15 mouse cellular contexts compared by ENCODE assay signal in the genomic region with DNA sequence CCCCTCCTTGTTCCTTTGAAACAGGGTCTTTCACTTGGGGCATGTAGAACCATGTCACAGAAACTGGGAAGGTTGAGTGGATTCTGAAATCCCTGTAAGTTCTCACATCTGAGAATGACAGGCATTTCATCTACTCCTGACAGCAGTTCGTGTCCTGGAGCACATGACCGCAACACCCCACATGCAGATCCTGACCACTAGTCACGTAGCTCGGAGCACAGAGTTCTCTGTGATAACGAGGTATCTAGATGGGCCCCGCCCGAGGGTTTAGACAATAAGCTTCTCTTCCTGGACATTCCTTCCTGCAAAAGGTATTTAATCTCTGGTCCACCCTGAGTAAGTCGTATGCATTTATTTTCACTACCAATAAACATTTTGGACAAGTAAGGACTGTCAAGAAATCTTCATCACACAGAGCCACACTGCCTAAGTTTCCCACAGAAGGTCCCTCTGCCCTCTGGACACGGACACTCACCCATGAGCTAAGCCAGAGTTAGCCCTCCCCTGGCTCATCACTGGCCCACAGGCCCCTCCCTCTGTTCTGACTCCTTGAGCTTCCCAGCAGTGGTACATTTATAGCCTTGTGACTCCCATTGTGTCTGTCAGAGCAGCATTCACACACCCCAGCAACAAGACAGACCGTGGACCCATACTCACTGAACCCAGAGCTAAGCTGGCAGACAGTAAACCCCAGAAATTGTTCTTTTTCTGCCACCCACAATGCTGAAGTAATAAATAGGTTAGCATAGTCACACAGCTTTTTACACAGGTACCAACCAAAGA. TPM values are rescaled to one million over a fixed set of nuclear protein-coding genes. Genes with fewer than 3 reads are reported as not detected.
DNase-seq lines count a peak whose midpoint lies in the region; ATAC-seq and TF ChIP-seq lines count a peak whose summit lies in the region.
"Had no signal": no experiment of that assay in that cellular context is flagged by ENCODE, and none has a peak within 500 bp of the region (broad histone marks: within the 10 kb centered on the region; RNA-seq: fewer than 3 reads in every experiment).

No protein-coding gene starts in this region.

- no peak for TF ChIP-seq EP300 in MEL (IDR thresholded peaks at IDR 0.05; ENCODE audit: low read depth in 1 of 2, low read length in 2 of 2)
- peak; percentile 27; the same call in 1 of the 2 replicates for TF ChIP-seq EP300 in liver, embryonic 14.5 days (IDR thresholded peaks at IDR 0.05; ENCODE audit: low read depth)

- no peak for TF ChIP-seq RAD21 in MEL (IDR thresholded peaks at IDR 0.05; ENCODE audit: low read depth, low read length)

- H3K4me1 ChIP-seq in MEL (ENCODE audit: control insufficient read depth in 1 of 2, insufficient read depth in 2 of 2, low read length in 2 of 2) = peaks cover 2 to 7% of the 10 kb centered on the region in 2 experiments; a peak in 3 of 4 replicates
- peaks cover 25% of the 10 kb centered on the region for H3K4me1 ChIP-seq in heart, embryonic 16.5 days (ENCODE audit: control insufficient read depth, insufficient read depth, low read length)
- peaks cover 0 to 16% of the 10 kb centered on the region in 2 experiments; a peak in 3 of 4 replicates for H3K4me1 ChIP-seq in liver, embryonic 14.5 days (replicated peaks; ENCODE audit: control insufficient read depth in 2 of 2, insufficient read depth in 2 of 2, low read length in 1 of 2)
- H3K4me1 ChIP-seq in forebrain, embryonic 13.5 days = no peaks in the 10 kb centered on the region

- H3K9me3 ChIP-seq in MEL (replicated peaks; ENCODE audit: insufficient read depth, low read length) = no peaks in the 10 kb centered on the region
- H3K9me3 ChIP-seq in heart, embryonic 16.5 days (replicated peaks; ENCODE audit: control insufficient read depth, low read length) = no peaks in the 10 kb centered on the region
- H3K9me3 ChIP-seq in liver, embryonic 14.5 days (ENCODE audit: control insufficient read depth, low read length) = no peaks in the 10 kb centered on the region
- no peaks in the 10 kb centered on the region for H3K9me3 ChIP-seq in forebrain, embryonic 13.5 days (replicated peaks)
- H3K9me3 ChIP-seq: limb, embryonic 10.5 days had no signal

- H3K36me3 ChIP-seq in MEL (ENCODE audit: control insufficient read depth in 1 of 2, insufficient read depth in 2 of 2, low read length in 2 of 2) = peaks cover 0 to 6% of the 10 kb centered on the region in 2 experiments; a peak in 2 of 4 replicates
- no peaks in the 10 kb centered on the region for H3K36me3 ChIP-seq in heart, embryonic 16.5 days (ENCODE audit: control insufficient read depth, insufficient read depth)
- no peaks in the 10 kb centered on the region for H3K36me3 ChIP-seq in liver, embryonic 14.5 days (replicated peaks; ENCODE audit: control insufficient read depth, insufficient read depth, low read depth)
- no peaks in the 10 kb centered on the region for H3K36me3 ChIP-seq in forebrain, embryonic 13.5 days (ENCODE audit: poor library complexity, severe bottlenecking)

- peak; percentile 89 for ATAC-seq in heart, embryonic 16.5 days (replicated peaks; ENCODE audit: extremely low read depth, insufficient read depth, low FRiP score)
- peak; percentile 72; the same call in 1 of the 2 replicates for ATAC-seq in liver, embryonic 14.5 days (ENCODE audit: insufficient read depth)
- no peak for ATAC-seq in forebrain, embryonic 13.5 days
- ATAC-seq: activated CD4-positive, CD25-positive, alpha-beta regulatory T cell, adult 4 months; forebrain, postnatal 0 days had no signal

- H3K9ac ChIP-seq in MEL (ENCODE audit: control insufficient read depth, low read depth, low read length, poor library complexity, severe bottlenecking) = 0 out of 2 replicates have a peak overlapping the region, but pooled peaks have one; percentile 14
- peak overlapping the region; percentile 41 for H3K9ac ChIP-seq in heart, embryonic 16.5 days (ENCODE audit: low read length)
- H3K9ac ChIP-seq in liver, embryonic 14.5 days (replicated peaks) = no peak overlapping the region
- no peak overlapping the region for H3K9ac ChIP-seq in forebrain, embryonic 13.5 days
- H3K9ac ChIP-seq: forebrain, postnatal 0 days; hindbrain, embryonic 14.5 days had no signal

- H3K27me3 ChIP-seq in MEL (ENCODE audit: control insufficient read depth in 1 of 2, insufficient read depth in 2 of 2, low read length in 2 of 2) = no peaks in the 10 kb centered on the region
- H3K27me3 ChIP-seq in heart, embryonic 16.5 days (ENCODE audit: control insufficient read depth, insufficient read depth, low read length) = no peaks in the 10 kb centered on the region
- H3K27me3 ChIP-seq in liver, embryonic 14.5 days (ENCODE audit: control insufficient read depth, insufficient read depth, low read length) = no peaks in the 10 kb centered on the region
- no peaks in the 10 kb centered on the region for H3K27me3 ChIP-seq in forebrain, embryonic 13.5 days

- H3K4me2 ChIP-seq in heart, embryonic 16.5 days (ENCODE audit: low read depth, low read length) = peak overlapping the region; percentile 48
- no peak overlapping the region for H3K4me2 ChIP-seq in liver, embryonic 14.5 days (ENCODE audit: low read depth)
- no peak overlapping the region for H3K4me2 ChIP-seq in forebrain, embryonic 13.5 days
- H3K4me2 ChIP-seq: hindbrain, embryonic 14.5 days had no signal

- 43% methylated on average over 10 of the region's 10 CpGs for WGBS in heart, embryonic 16.5 days
- 25% methylated on average over 10 of the region's 10 CpGs for whole genome bisulfite sequencing in liver, embryonic 14.5 days (ENCODE audit: insufficient replicate concordance)
- 73% methylated on average over 10 of the region's 10 CpGs for WGBS in forebrain, embryonic 13.5 days

- intact Hi-C loops in heart, postnatal 25 days (cut with DNase I) = no loop called here

- TF ChIP-seq CTCF in MEL (IDR thresholded peaks at IDR 0.05 in 2 of 3, conservative IDR thresholded peaks at IDR 0.05 in 1 of 3; ENCODE audit: control insufficient read depth in 1 of 3, insufficient read depth in 1 of 3, low read depth in 2 of 3, low read length in 3 of 3, poor library complexity in 1 of 3, severe bottlenecking in 1 of 3) = no peak
- no peak for TF ChIP-seq CTCF in liver, embryonic 14.5 days (IDR thresholded peaks at IDR 0.05; ENCODE audit: low read depth)

- DNase-seq in heart, adult 8-10 months (ENCODE audit: low spot score) = peak; percentile 31
- no peak for DNase-seq in heart, postnatal 25 days (ENCODE audit: low spot score)
- peak; percentile 17 for DNase-seq in MEL (ENCODE audit: low read depth, low spot score)
- DNase-seq in liver, embryonic 14.5 days (ENCODE audit: low read depth in 3 of 3, low spot score in 3 of 3) = no peak
- no peak for DNase-seq in adrenal gland, postnatal 25 days
- DNase-seq in cerebellum, postnatal 36 days = no peak
- DNase-seq: forebrain, postnatal 0 days; gastrocnemius, postnatal 14 days; kidney, adult 8-10 months; kidney, postnatal 4 days had no signal

- H3K27ac ChIP-seq in MEL (ENCODE audit: control insufficient read depth, low read depth, low read length) = no peak overlapping the region
- H3K27ac ChIP-seq in heart, embryonic 16.5 days (ENCODE audit: low read length) = peak overlapping the region; percentile 81
- H3K27ac ChIP-seq in liver, embryonic 14.5 days = no peak overlapping the region
- no peak overlapping the region for H3K27ac ChIP-seq in forebrain, embryonic 13.5 days
- H3K27ac ChIP-seq: hindbrain, embryonic 14.5 days; limb, embryonic 10.5 days had no signal

- H3K4me3 ChIP-seq in MEL (ENCODE audit: control insufficient read depth in 1 of 2, insufficient read depth in 1 of 2, low read depth in 2 of 2, low read length in 2 of 2) = no peak overlapping the region
- no peak overlapping the region; the same call in 1 of the 2 replicates for H3K4me3 ChIP-seq in heart, embryonic 16.5 days (ENCODE audit: low read length)
- H3K4me3 ChIP-seq in liver, embryonic 14.5 days (ENCODE audit: insufficient read depth in 1 of 2, low read depth in 2 of 2, low read length in 2 of 2) = no peak overlapping the region
- H3K4me3 ChIP-seq in forebrain, embryonic 13.5 days = no peak overlapping the region
- H3K4me3 ChIP-seq: limb, embryonic 10.5 days had no signal

- H3K79me2 ChIP-seq in MEL (ENCODE audit: control insufficient read depth, insufficient read depth, low read length, poor library complexity) = no peaks in the 10 kb centered on the region

- TF ChIP-seq POLR2A in MEL (IDR thresholded peaks at IDR 0.05; ENCODE audit: control insufficient read depth in 1 of 2, insufficient read depth in 1 of 2, low read depth in 1 of 2, low read length in 2 of 2, poor library complexity in 1 of 2) = no peak

TF ChIP-seq in MEL, 35 proteins besides CTCF, POLR2A, EP300 and RAD21 (continues in another document):
- TF ChIP-seq BHLHE40 (IDR thresholded peaks at IDR 0.05; ENCODE audit: borderline replicate concordance, low read depth, low read length) (no peak), USF2 (IDR thresholded peaks at IDR 0.05; ENCODE audit: borderline replicate concordance in 1 of 2, insufficient read depth in 1 of 2, low read depth in 1 of 2, low read length in 2 of 2) (no peak), TCF12 (IDR thresholded peaks at IDR 0.05; ENCODE audit: low read depth, low read length) (no peak), MYC (IDR thresholded peaks at IDR 0.05; ENCODE audit: low read depth, low read length) (no peak)

RNA-seq across cellular contexts. Expression of a gene that starts 54.4 kb away (rescaled TPM):
- total RNA-seq in heart, adult 8-10 months (2022) = 10 to 100 TPM; 21.3 to 28.7 (median 22.7) TPM
- total RNA-seq in heart, postnatal 25 days (2021) = 10 to 100 TPM; 28.0 to 30.2 TPM
- total RNA-seq in MEL (2012; rRNA removed) = 2.6 and 2.7 TPM in 2 replicates
- polyA plus RNA-seq in MEL (2012; ENCODE audit: insufficient read depth in 1 of 2, insufficient read length in 2 of 2, low read depth in 1 of 2, low replicate concordance in 2 of 2, missing spikeins in 1 of 2) = 1 to 10 TPM in 1 of 2 experiments, not detected in 1; 3.4 TPM
- 41.4 and 43.2 TPM in 2 replicates for polyA plus RNA-seq in heart, embryonic 16.5 days (2015; fragmentation: Nextera tagmentation; extraction: Ambion mirVana)
- 14.0 and 20.6 TPM in 2 replicates for polyA plus RNA-seq in liver, embryonic 14.5 days (2012; rRNA removed)
- polyA plus RNA-seq in liver, embryonic 14.5 days (2014; fragmentation: Nextera tagmentation; extraction: Ambion mirVana) = 13.8 and 18.0 TPM in 2 replicates
- total RNA-seq in adrenal gland, postnatal 25 days (2021) = 34.0 and 43.3 TPM in 2 replicates
- polyA plus RNA-seq in forebrain, embryonic 13.5 days (2015; fragmentation: Nextera tagmentation; extraction: Ambion mirVana) = 12.0 and 13.0 TPM in 2 replicates

RNA-seq across cellular contexts. Expression of a gene that starts 54.5 kb away (rescaled TPM):
- total RNA-seq in heart, adult 8-10 months (2022) = 10 to 100 TPM; 13.7 to 17.8 (median 16.3) TPM
- 10 to 100 TPM; 12.7 to 12.8 TPM for total RNA-seq in heart, postnatal 25 days (2021)
- 26.4 and 29.0 TPM in 2 replicates for total RNA-seq in MEL (2012; rRNA removed)
- polyA plus RNA-seq in MEL (2012; ENCODE audit: insufficient read depth in 1 of 2, insufficient read length in 2 of 2, low read depth in 1 of 2, low replicate concordance in 2 of 2, missing spikeins in 1 of 2) = 10 to 100 TPM in 1 of 2 experiments, not detected in 1; 34.0 TPM
- 32.7 and 36.0 TPM in 2 replicates for polyA plus RNA-seq in heart, embryonic 16.5 days (2015; fragmentation: Nextera tagmentation; extraction: Ambion mirVana)
- 11.2 and 19.5 TPM in 2 replicates for polyA plus RNA-seq in liver, embryonic 14.5 days (2012; rRNA removed)
- polyA plus RNA-seq in liver, embryonic 14.5 days (2014; fragmentation: Nextera tagmentation; extraction: Ambion mirVana) = 42.5 and 44.6 TPM in 2 replicates
- total RNA-seq in adrenal gland, postnatal 25 days (2021) = 29.8 and 36.6 TPM in 2 replicates
- polyA plus RNA-seq in forebrain, embryonic 13.5 days (2015; fragmentation: Nextera tagmentation; extraction: Ambion mirVana) = 17.0 and 18.1 TPM in 2 replicates

Comparison
In these comparisons a context has a peak if more than half of its experiments do, and no peak if none do; other contexts are left out.
1. DNase-seq: peak in heart, adult 8-10 months (single experiment) and MEL (single experiment); none in heart, postnatal 25 days (single experiment), liver, embryonic 14.5 days (0 of 3), adrenal gland, postnatal 25 days (single experiment) and cerebellum, postnatal 36 days (0 of 2).
2. H3K9ac ChIP-seq: peak in MEL (single experiment) and heart, embryonic 16.5 days (single experiment); none in liver, embryonic 14.5 days (single experiment) and forebrain, embryonic 13.5 days (single experiment).